Mouse (Mus musculus): ENCODE measurements around the gene Scaper.

The Scaper gene

GRCm38 (mm10) chr9:55695307-55695706 lies 242.6 kb downstream of the Scaper start:
- Histone ChIP-seq H3K9me3 (ENCODE audit: low read length) (no peaks in the 10 kb centered on the region), H3K27me3 (ENCODE audit: insufficient read depth, low read length) (no peaks in the 10 kb centered on the region), H3K4me1 (replicated peaks; ENCODE audit: low read depth, low read length) (peaks cover 6% of the 10 kb centered on the region), H3K4me3 (replicated peaks; ENCODE audit: low read length) (no peak overlapping the region), H3K36me3 (ENCODE audit: insufficient read depth, low read length) (no peaks in the 10 kb centered on the region)
- no peak for TF ChIP-seq NANOG (IDR thresholded peaks at IDR 0.05; ENCODE audit: borderline replicate concordance, low read length)
- no peak for TF ChIP-seq POU5F1 (IDR thresholded peaks at IDR 0.05; ENCODE audit: borderline replicate concordance, low read length)
- TF ChIP-seq CTCF (conservative IDR thresholded peaks at IDR 0.05; ENCODE audit: low read length), result no peak

GRCm38 (mm10) chr9:55677099-55677498 lies 260.8 kb downstream of the Scaper start:
- H3K9me3 ChIP-seq (ENCODE audit: low read length), result 0 out of 2 replicates have a peak, but pooled peaks cover 7% of the 10 kb centered on the region
- no peaks in the 10 kb centered on the region for H3K36me3 ChIP-seq (ENCODE audit: insufficient read depth, low read length)
- TF ChIP-seq NANOG (IDR thresholded peaks at IDR 0.05; ENCODE audit: borderline replicate concordance, low read length) (no peak), CTCF (conservative IDR thresholded peaks at IDR 0.05; ENCODE audit: low read length) (no peak), POU5F1 (IDR thresholded peaks at IDR 0.05; ENCODE audit: borderline replicate concordance, low read length) (no peak)
- H3K27me3 ChIP-seq (ENCODE audit: insufficient read depth, low read length), result no peaks in the 10 kb centered on the region
- no peak overlapping the region for H3K4me3 ChIP-seq (replicated peaks; ENCODE audit: low read length)
- H3K4me1 ChIP-seq (replicated peaks; ENCODE audit: low read depth, low read length), result no peaks in the 10 kb centered on the region

- Histone ChIP-seq H3K9me3 (ENCODE audit: low read length) (peaks cover 21% of the 10 kb centered on the region), H3K4me3 (replicated peaks; ENCODE audit: low read length) (no peak overlapping the region), H3K27me3 (ENCODE audit: insufficient read depth, low read length) (no peaks in the 10 kb centered on the region), H3K4me1 (replicated peaks; ENCODE audit: low read depth, low read length) (no peaks in the 10 kb centered on the region), H3K36me3 (ENCODE audit: insufficient read depth, low read length) (no peaks in the 10 kb centered on the region)
- no peak for TF ChIP-seq NANOG (IDR thresholded peaks at IDR 0.05; ENCODE audit: borderline replicate concordance, low read length)
- no peak for TF ChIP-seq CTCF (conservative IDR thresholded peaks at IDR 0.05; ENCODE audit: low read length)
- TF ChIP-seq POU5F1 (IDR thresholded peaks at IDR 0.05; ENCODE audit: borderline replicate concordance, low read length), result no peak
These were observed 291.5 kb downstream of the Scaper start for GRCm38 (mm10) chr9:55646444-55646843.

GRCm38 (mm10) chr9:55626990-55627389 lies 310.9 kb downstream of the Scaper start:
- no peak overlapping the region for H3K4me3 ChIP-seq (replicated peaks; ENCODE audit: low read length)
- no peaks in the 10 kb centered on the region for H3K4me1 ChIP-seq (replicated peaks; ENCODE audit: low read depth, low read length)
- H3K27me3 ChIP-seq (ENCODE audit: insufficient read depth, low read length), result 0 out of 2 replicates have a peak, but pooled peaks cover 4% of the 10 kb centered on the region
- H3K9me3 ChIP-seq (ENCODE audit: low read length), result no peaks in the 10 kb centered on the region
- no peaks in the 10 kb centered on the region for H3K36me3 ChIP-seq (ENCODE audit: insufficient read depth, low read length)
- TF ChIP-seq POU5F1 (IDR thresholded peaks at IDR 0.05; ENCODE audit: borderline replicate concordance, low read length) (no peak), NANOG (IDR thresholded peaks at IDR 0.05; ENCODE audit: borderline replicate concordance, low read length) (no peak), CTCF (conservative IDR thresholded peaks at IDR 0.05; ENCODE audit: low read length) (no peak)

- no peaks in the 10 kb centered on the region for H3K9me3 ChIP-seq (ENCODE audit: low read length)
- H3K4me3 ChIP-seq (replicated peaks; ENCODE audit: low read length), result no peak overlapping the region
- H3K36me3 ChIP-seq (ENCODE audit: insufficient read depth, low read length), result no peaks in the 10 kb centered on the region
- TF ChIP-seq NANOG (IDR thresholded peaks at IDR 0.05; ENCODE audit: borderline replicate concordance, low read length) (no peak), POU5F1 (IDR thresholded peaks at IDR 0.05; ENCODE audit: borderline replicate concordance, low read length) (no peak), CTCF (conservative IDR thresholded peaks at IDR 0.05; ENCODE audit: low read length) (no peak)
- H3K27me3 ChIP-seq (ENCODE audit: insufficient read depth, low read length), result no peaks in the 10 kb centered on the region
- H3K4me1 ChIP-seq (replicated peaks; ENCODE audit: low read depth, low read length), result peaks cover 5% of the 10 kb centered on the region; the same call in 1 of the 2 replicates
These were observed 323.2 kb downstream of the Scaper start for GRCm38 (mm10) chr9:55614711-55615110.

GRCm38 (mm10) chr9:55609751-55610150 lies 328.2 kb downstream of the Scaper start:
- no peaks in the 10 kb centered on the region for H3K36me3 ChIP-seq (ENCODE audit: insufficient read depth, low read length)
- TF ChIP-seq NANOG (IDR thresholded peaks at IDR 0.05; ENCODE audit: borderline replicate concordance, low read length) (no peak), CTCF (conservative IDR thresholded peaks at IDR 0.05; ENCODE audit: low read length) (no peak), POU5F1 (IDR thresholded peaks at IDR 0.05; ENCODE audit: borderline replicate concordance, low read length) (no peak)
- no peaks in the 10 kb centered on the region for H3K4me1 ChIP-seq (replicated peaks; ENCODE audit: low read depth, low read length)
- H3K27me3 ChIP-seq (ENCODE audit: insufficient read depth, low read length), result peaks cover 2% of the 10 kb centered on the region; the same call in 1 of the 2 replicates
- no peak overlapping the region for H3K4me3 ChIP-seq (replicated peaks; ENCODE audit: low read length)
- H3K9me3 ChIP-seq (ENCODE audit: low read length), result no peaks in the 10 kb centered on the region

GRCm38 (mm10) chr9:55608701-55609531 lies 329.0 kb downstream of the Scaper start:
- Histone ChIP-seq H3K9me3 (ENCODE audit: low read length) (no peaks in the 10 kb centered on the region), H3K4me3 (replicated peaks; ENCODE audit: low read length) (no peak overlapping the region), H3K27me3 (ENCODE audit: insufficient read depth, low read length) (peaks cover 9% of the 10 kb centered on the region), H3K36me3 (ENCODE audit: insufficient read depth, low read length) (no peaks in the 10 kb centered on the region), H3K4me1 (replicated peaks; ENCODE audit: low read depth, low read length) (0 out of 2 replicates have a peak, but pooled peaks cover 4% of the 10 kb centered on the region)
- TF ChIP-seq NANOG (IDR thresholded peaks at IDR 0.05; ENCODE audit: borderline replicate concordance, low read length) (no peak), POU5F1 (IDR thresholded peaks at IDR 0.05; ENCODE audit: borderline replicate concordance, low read length) (no peak), CTCF (conservative IDR thresholded peaks at IDR 0.05; ENCODE audit: low read length) (no peak)

- H3K4me1 ChIP-seq (replicated peaks; ENCODE audit: low read depth, low read length), result peaks cover 23% of the 10 kb centered on the region
- H3K36me3 ChIP-seq (ENCODE audit: insufficient read depth, low read length), result no peaks in the 10 kb centered on the region
- TF ChIP-seq POU5F1 (IDR thresholded peaks at IDR 0.05; ENCODE audit: borderline replicate concordance, low read length), result no peak
- peak; percentile 98 for TF ChIP-seq NANOG (IDR thresholded peaks at IDR 0.05; ENCODE audit: borderline replicate concordance, low read length)
- peaks cover 16% of the 10 kb centered on the region for H3K9me3 ChIP-seq (ENCODE audit: low read length)
- no peak overlapping the region for H3K4me3 ChIP-seq (replicated peaks; ENCODE audit: low read length)
- H3K27me3 ChIP-seq (ENCODE audit: insufficient read depth, low read length), result peaks cover 49% of the 10 kb centered on the region
These were observed 339.3 kb downstream of the Scaper start for GRCm38 (mm10) chr9:55598594-55598993.

All from E14TG2a.4 (cell line).